Mouse (Mus musculus) kidney, postnatal 4 days (tissue): ENCODE measurements around the gene Agps.
A peak's percentile ranks its signal among the peaks of the same experiment; 100 is the strongest.
"Not testable (repeated sequence)": the region's sequence is repeated elsewhere in the genome, so short reads cannot be mapped to it uniquely, and the experiment has no call there.

ENCODE experiments used
- DNase-seq, 2 experiments: peaks; one replicate each; pipeline ENCODE4 v3.0.0; 2021; ENCODE audit warnings: mixed read lengths in 2 of 2

Agps gene

GRCm38 (mm10) chr2:75936685-75937084 is 104.7 kb downstream of the Agps start:
- not testable (repeated sequence) for DNase-seq

GRCm38 (mm10) chr2:75937520-75938116 is 105.6 kb downstream of the Agps start:
- not testable (repeated sequence) for DNase-seq

GRCm38 (mm10) chr2:75938117-75939063 is 106.4 kb downstream of the Agps start, which contains the start of gene Ttc30b:
TSS of gene Ttc30b (minus strand) at chr2:75938585.
- DNase-seq, result peak; percentile 81 to 86

GRCm38 (mm10) chr2:75950685-75951084 is 118.7 kb downstream of the Agps start:
- no peak for DNase-seq

- no peak for DNase-seq
Measured at GRCm38 (mm10) chr2:75953320-75953719, 121.3 kb downstream of the Agps start.

- no peak for DNase-seq
Measured at GRCm38 (mm10) chr2:75955709-75956108, 123.7 kb downstream of the Agps start.

GRCm38 (mm10) chr2:75959183-75959849 is 127.3 kb downstream of the Agps start:
- DNase-seq, result peak; percentile 21 to 25

GRCm38 (mm10) chr2:75959850-75960365 is 127.9 kb downstream of the Agps start:
- DNase-seq, result peak; percentile 16 to 34

- DNase-seq, result peak; percentile 40 to 60
Measured at GRCm38 (mm10) chr2:75960366-75961330, 128.7 kb downstream of the Agps start.

- no peak for DNase-seq
Measured at GRCm38 (mm10) chr2:75963211-75963840, 131.3 kb downstream of the Agps start.

GRCm38 (mm10) chr2:75964051-75964450 is 132.1 kb downstream of the Agps start:
- DNase-seq, result no peak

- DNase-seq, result peak; percentile 78 to 86
Measured at GRCm38 (mm10) chr2:75964512-75964911, 132.5 kb downstream of the Agps start.

GRCm38 (mm10) chr2:75964972-75965371 is 133.0 kb downstream of the Agps start:
- DNase-seq, result peak; percentile 50 to 70

GRCm38 (mm10) chr2:75974131-75974530 is 142.2 kb downstream of the Agps start:
- no peak for DNase-seq

- not testable (repeated sequence) for DNase-seq
Measured at GRCm38 (mm10) chr2:75976070-75976469, 144.1 kb downstream of the Agps start.

GRCm38 (mm10) chr2:75977752-75978368 is 145.9 kb downstream of the Agps start, which contains the start of gene Ttc30a2:
TSS of gene Ttc30a2 (minus strand) at chr2:75978170.
- DNase-seq, result peak; percentile 32 to 66
